Mouse (Mus musculus) c-Kit-negative CD71-positive TER-119-positive erythroid progenitor cells, embryonic 14.5 days (primary cell): ENCODE results near the gene Mmd.

Experiments
- DNase-seq: peaks from one replicate; pipeline ENCODE4 v3.0.0-alpha.2; 2013; ENCODE audit warnings: low read depth, low spot score

Gene Mmd

DNA sequence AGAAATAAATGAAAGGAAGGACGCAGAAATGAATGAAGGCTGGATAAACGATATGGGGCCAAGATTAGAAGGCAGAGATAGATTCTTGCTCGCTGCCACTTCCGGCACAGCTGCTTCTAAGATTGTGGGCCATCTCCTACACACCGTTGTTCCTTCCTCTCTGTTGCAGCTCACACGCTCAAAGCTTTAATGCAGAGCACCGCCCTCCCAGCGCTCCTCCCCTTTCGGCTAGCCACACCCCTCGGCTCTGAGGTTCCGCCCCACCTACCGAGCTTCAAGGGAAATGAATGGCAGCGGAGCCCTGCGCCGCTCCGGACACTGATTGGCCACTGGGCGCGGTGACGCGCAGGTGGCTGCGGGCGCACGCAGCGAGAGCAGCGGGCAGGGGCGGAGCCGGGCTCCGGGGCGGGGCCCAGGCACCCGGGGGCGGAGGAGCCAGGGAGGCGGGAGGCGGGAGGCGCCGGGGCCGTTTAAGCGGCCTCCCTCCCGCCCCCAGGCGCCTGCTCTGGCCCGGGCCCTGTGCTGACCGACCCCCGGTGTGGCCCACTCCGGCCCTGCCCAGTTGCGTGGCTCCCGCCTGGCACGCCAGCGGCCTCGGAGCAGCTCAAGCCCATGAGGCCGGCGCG lies at the start of gene Mmd:
Gene Mmd, plus strand, starts transcription at position 432 of the 626 bp plus-strand sequence.
- DNase-seq, result peak; percentile 90

DNA sequence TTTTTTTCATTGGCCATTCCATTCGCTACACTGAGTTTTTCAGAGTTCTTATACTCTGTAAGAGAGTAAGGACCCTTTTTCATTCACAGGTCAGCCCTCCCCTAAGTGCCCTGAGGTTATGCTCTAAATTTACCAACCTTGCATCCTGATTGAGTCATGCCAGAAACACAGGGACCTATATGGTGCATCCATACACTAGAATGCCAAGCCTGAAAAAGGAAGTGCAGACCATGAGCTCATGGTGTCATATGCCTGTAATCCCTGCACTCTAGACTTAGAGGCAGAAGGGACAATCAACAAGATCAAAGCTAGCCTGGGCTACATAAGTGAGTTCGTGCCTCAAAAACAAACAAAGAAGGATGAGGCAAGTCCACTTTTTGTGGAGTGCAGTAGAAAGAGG lies 48.4 kb upstream of the Mmd start:
- DNase-seq, result no peak

DNA sequence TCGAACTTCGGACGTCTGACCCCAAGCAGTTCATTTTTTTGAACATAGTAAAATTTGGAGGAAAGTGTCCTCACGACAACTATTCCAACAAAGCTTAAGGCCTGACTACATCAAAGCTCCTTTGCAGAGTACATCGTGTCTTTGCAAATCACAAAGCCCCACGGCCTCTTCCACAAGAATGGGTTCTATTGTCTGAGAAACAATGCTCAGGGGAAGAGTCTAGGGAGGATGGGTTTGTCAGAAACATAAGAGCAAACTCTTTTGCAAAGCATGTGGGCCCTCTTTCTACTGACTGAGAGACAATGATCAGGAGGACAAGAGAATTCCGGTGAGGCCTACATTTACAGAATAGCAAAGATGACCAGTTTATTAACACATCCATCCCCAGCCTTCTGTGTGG lies 35.0 kb upstream of the Mmd start:
- DNase-seq, result no peak

DNA sequence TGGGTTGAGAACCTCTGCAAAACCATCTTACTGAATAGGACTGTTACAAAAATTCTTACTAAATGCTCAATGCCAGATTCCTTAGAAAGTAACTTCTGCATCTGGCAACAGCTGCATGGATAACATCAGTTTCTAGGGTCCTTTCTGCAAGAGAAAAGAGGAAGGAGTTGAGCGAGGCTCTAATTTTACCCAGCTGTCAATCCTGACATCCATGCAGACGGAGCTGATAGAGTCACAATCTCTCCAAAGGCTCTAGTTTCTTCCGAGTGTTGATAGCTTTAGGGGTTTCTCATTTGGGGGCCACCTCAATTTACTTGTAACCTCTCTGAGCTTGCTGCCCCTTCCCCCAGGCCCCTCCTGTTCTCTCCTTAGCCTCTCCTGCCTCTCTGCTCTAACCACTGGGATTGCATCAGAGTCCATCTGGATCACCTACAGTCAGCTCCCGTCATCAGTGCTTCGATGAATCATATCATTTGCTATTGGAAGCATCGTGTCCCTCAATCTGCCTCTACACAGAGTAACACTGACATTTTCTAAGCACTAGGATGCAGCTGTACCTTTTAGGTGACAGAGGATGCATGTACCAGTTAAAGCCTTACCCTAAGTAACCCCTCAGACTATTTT lies 29.1 kb upstream of the Mmd start:
- DNase-seq, result no peak

DNA sequence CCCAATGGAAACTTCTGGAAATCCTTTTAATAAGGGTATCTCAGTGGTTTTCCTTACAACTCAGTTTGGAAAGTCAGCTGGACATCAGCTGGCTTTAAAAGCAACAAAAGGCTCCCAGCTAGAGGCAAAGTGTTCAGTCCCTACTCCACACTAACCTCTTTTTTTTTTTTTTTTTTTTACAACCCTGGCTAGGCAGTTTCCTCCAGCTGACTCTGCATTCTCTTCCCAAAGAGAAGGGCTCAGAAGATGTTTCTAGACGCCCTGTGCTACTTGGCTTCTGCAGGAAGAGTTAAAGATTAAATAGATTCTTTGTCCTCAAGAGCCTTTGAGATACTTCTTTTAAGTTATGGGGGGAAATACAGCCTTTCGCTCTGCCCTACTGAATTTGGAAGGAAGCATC lies 28.5 kb upstream of the Mmd start:
- DNase-seq, result no peak

DNA sequence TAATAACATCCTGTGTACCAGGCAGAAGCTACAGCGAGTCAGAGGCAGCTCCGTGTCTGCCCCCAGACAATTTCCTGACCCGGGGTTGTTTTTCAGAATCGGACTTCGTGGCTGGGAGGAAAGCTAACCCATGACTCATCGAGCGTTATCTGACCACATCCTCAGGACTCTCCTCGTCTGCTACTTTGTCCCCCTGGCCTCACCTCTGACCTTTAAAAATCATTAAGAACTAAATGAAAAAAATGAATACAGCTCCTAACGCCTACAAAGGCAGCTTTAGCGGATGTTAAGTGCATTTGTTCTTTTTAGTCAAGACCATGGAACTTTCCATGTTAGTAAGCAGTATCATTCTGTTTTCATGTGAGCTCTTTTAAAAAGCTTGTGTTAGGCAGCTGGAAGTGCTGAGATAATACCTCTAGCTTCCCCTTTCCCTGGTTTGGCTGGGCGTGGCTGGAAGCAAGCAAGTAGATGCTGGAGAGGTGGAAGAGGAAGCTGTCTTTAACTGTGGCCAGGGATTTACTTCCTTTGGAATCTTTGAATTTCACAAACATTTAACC lies 24.3 kb upstream of the Mmd start:
- no peak for DNase-seq

DNA sequence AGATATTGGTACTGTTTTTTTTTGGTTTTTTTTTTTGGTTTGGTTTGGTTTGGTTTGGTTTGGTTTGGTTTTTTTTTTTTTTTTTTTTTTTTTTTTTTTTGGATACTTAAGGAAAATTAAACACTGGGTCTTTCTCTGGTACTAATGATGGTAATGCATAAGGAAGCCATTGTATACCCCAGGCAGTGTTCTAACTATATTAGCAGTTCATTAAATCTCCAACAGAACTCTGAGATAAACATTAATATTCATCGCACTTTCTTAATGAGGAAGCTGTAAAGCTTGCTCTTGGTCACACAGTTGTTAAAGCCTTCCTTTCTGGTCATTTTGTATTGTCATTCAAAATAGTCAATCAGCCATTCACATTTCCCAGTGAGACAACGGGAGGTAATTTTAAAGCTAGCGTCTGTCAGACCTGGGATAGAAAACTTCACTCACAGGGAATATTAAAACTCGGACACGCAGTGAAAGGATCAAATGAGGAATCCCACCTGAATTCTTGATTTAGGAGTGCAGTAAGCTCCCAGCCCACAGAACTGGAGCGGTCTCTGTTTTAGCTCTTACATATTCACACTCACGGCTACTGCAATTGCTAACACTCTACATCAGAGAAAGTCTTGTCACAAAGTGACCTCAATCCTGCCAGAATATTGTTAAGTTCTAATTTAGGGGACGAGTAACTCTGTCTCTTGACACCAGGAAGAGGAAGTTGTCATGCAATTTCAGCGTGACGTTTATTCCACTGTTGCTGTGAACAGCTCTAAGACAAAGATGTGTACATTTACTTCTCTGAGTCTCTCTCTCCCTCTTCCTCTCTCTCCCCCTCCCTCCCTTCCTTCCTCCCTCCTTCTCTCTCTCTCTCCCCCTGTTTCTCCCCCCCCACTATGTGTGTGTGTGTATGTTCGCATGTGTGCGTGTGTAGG lies 22.0 kb upstream of the Mmd start:
- DNase-seq, result no peak

DNA sequence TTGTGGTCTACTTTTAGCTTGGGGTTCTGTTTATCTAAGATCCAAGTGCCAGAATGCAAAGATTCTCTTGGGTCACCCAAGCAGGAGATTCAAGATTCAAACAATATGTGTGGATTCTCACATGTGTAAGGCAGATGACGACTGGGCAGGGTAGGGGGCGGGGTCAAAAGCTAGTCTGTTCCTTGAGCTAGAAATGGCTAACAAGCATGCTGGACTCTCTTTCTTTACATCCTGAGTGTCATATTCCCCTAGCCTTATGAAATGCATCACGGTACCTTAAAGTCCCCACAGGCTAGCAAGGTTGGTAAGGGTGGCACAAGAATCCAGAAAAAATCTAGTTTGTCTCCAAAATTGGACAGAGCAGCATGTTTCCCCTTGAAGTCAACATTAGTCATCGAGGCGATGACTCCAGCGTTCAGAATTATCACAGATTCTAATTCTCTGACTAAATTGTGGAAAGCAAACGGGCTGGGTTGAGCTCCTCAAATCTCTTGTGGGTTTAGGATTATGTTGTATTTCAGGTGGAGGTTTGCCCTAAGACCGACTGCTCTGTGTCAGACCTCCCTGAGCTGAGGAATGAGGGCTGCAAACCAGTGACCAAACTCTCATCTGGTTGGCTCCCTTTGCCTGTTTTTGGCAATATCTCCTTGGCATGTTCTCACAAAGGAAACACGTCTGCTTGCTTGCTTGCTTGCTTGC lies 20.9 kb upstream of the Mmd start:
- no peak for DNase-seq

DNA sequence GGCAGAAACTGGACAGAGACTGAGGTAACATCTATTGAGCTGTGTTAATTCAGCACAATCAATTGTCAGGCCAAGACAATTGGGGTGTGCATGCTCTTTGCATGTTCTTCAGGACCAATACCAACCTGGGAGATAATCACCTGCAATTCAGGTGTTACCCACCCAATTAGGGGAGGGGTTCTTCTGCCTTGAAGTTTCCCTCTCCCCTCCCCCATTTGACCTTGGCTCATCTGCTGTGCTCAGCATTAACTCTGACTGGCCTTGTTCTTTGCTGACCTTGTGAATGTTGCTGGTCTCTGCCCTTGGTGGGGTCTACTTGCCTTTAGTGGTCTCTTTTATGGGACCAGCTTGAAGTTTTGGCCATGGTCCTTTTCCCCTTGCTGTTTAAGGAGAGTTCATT lies 19.5 kb upstream of the Mmd start:
- DNase-seq, result no peak

DNA sequence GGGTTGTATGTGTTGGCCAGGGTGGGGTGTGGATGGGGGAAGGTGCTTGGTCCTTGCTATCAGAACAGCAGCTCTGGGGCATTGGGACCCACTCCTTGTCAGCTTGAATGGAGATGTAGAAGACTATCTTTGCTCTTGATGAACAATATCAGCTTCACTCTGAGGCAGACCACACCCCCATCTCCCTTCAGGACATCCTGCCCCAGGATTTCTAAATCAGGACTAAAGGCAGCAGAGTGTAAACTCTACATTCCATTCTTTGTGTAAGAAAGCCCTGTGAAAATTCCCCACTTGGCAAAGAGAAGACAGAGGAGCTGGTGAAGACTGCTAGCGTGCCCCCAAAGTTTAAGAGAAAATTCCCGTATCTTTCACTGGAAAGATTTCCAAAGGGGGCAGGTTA lies 18.6 kb upstream of the Mmd start:
- DNase-seq, result no peak

DNA sequence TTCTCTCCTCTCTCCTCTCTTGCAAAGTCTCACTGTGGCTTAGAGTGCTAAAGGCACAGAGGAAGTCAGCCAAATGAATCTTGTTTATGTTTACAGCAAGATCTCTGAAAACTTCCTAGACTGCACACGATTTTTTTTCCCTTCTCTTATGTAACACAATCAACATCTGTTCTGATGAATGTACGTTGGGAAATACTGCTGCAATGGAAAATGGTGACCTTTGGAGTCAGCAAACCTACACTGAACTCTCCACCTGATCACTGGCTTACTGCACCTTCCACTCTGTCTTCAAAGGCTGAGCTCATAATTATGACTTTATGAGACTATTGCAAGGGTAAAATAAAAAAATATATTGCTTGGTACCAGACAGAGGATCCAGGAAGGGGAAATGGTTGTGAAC lies 17.6 kb upstream of the Mmd start:
- no peak for DNase-seq

DNA sequence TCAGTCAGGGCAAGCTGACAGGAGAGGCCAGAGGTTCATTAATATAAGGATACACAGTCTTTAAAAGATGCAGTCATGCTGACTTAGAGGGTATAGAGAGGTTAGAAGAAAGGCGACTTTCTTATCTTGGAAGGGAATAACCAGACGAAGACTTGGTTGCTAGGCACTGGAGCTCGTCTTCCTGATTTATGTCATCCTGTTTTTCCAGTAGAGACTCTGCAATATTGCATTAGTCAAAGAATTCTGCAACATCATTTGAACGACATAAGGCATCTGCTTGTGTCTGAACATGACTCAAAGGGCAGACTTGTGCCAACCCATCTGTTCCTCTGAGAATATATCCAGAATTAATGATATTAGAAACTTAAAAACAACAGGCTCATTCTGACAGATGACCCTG lies 16.6 kb upstream of the Mmd start:
- DNase-seq, result no peak

DNA sequence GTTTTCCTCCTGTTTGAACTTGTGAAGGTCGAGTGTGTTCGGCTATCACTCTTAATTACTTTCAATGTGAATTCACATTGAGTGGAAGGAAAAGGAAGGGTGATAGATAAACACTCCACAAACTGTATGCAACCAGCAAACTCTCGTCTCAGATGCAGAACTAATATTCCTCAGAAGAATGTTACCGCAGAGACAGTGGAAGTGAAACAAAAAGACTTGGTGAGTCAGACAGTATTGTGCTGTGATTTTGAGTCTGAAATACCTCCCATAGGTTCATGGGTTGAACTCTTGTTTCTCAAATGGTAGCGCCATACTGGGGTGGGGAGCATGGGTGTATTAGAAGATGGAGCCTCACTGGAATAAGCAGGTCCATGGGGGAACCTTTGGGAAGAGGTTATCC lies 14.0 kb upstream of the Mmd start:
- no peak for DNase-seq

DNA sequence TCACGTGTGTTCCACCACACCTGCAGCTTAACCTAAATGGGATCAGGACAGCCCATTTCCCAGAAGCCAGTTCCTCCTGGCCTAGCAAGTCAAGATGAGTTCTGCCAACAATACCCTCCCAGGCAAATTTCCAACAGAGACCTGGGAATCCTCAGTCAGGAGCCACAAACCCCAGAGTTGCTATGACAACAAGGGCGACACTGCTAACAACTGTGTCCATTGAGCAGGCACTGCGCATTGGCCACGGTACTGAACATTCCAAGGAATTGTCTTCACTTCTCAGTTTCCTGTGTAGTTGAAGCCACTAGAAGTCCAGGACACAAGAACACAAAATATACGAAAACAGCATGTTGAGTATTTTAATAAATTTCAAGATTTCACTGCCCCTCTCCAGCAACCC lies 11.6 kb upstream of the Mmd start:
- DNase-seq, result no peak

DNA sequence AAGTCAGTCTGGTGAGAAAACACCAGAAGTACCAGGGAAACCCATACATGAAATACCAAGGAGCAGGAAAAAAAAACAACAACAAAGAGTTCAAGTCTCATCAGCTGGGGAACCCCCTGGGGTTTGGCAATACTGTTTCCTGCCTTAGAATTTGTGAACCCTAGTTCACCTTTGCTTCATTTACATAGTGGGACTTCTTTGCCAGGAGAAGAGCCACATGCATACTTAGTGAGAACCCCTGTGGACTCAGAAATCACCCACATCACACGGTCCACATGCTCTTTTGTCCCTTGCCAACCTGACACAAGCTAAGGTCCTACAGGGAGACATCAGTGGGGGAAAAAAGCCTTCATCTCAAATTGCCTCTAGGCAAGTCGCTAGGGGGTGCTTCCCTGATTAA lies 10.6 kb upstream of the Mmd start:
- no peak for DNase-seq

DNA sequence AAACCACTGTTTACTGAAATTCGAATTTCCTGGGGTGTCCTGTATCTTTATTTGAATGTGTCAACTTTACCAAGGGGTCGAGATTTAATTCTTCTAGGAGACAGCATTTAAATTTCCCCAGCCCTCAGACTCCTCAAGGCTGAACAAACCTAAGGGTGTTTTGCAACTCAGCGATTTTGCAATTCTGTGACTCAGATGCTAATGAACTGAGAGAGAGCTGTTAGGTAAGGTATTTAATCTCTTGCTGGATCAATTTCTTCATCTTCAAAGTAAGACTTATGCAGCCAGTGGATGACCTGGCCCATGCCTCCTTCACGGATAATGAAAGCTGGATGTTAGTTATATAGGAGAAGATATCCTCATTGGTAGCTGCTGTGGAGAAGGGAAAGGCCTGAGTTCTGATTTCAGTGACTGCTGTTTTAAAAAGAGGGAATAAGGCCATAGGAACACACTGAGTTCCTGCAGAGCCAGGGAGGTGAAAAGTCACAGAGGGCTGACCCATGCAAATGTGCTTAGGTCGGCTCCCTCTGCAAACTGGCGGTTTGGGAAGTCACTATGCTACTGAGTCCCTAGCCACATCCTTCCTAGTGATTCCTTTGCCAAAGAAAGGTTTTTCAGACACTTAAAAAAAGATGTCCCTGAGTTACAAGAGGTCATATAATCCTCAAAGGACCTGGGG lies 8.5 kb upstream of the Mmd start:
- DNase-seq, result no peak

DNA sequence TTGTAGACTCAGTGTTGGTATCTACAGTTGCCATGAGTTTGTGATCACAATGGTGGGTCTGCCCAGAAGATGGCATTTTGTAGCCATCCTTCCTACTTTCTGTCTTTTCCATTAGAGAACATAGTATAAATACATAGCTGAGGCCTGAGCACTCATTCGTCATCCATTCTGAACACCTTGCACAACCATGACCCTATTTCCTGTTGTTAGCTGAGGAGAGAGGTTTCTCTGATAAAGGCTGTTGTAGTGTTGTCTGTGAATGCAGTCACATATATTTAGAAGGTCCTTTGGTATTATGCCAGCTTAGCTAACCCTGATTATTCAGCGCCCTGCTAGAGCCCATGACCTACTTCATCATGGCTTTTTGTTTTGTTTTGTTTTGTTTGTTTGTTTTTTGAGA lies 7.4 kb upstream of the Mmd start:
- DNase-seq, result no peak

DNA sequence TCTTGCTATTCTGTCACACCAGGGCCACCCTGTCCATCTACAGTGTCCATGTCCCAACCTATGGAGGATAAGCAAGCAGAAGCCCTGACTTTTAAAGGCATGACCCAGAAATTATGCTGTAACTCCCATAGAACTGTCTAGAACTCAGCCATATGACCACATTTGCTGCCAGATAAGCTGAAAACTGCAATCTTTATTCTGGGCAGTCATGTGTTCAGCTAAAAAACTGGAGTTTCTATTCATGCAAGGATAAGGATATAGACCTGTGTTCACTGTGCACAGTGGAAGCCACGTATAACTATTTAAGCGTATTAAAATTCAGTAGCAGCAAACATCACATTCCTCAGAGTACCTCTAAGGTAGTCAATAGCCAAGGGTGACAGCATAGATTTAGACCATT lies 6.0 kb upstream of the Mmd start:
- DNase-seq, result no peak

DNA sequence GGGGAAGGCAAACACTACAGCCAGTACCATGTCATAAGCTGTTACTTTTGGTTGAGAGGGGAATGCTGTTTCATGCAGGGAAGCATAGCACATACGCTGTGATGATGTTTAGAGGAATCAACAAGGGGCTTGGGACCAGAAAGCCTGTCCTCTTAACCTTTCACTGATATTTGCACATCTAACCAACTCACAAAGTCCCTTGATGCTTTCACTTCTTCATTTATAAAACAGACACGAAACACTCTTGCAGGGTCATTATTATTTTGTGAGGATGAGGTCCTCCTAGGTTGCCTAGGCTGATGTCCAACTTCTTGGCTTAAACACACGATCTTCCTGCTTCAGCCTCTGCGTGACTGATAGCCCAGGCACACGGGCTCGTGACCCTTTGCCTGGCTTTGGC lies 3.6 kb upstream of the Mmd start:
- DNase-seq, result no peak

DNA sequence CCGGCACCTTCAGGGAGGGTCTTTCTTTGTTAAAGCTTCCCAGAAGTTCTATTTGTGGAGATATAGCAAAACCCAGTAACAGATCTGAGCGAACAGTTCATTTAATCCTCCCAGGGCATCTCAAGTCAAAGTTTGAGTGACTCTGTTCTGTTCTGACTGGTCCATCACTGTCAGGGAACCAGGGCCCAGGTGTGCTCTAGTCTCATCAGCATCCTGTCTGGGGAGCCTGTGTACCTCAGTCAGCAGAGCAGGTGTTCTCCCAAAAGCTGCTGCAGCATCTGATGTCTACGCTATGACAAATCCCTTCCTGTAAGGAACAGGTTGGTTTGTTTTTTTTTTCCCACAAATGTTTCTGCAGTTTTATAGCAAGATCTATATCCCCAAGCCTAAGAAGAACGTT lies 2.6 kb upstream of the Mmd start:
- no peak for DNase-seq

DNA sequence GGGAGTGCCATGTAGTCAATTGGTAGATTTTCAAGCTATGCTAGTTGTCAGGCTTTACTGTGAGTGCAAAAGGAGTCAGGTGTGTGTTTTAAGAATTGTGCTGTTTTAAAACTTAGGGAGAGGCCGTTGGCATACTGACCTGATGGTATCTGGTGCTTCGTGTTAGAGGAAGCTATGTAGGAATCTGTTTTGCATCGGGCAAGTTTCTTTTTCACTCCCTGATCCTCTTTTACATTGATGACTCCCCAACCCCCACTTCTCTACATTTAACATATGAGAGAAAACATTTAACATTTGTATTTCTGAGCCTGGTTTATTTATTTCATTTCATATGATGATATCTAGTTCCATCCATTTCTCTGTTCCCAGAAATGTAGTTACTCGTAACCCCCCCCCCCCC lies 1.5 kb upstream of the Mmd start:
- no peak for DNase-seq
